Mouse (Mus musculus) right cerebral cortex, postnatal 36 days (tissue): ENCODE data around the gene Pik3c2b.

ENCODE experiments used
- DNase-seq, 2 experiments: peaks; one replicate each; pipeline ENCODE4 v3.0.0; 2022; ENCODE audit warnings: low spot score in 2 of 2, mixed read lengths in 1 of 2

Pik3c2b gene

GRCm38 (mm10) chr1:133134881-133135280 lies 89.4 kb downstream of the Pik3c2b start:
- DNase-seq = no peak

- no peak for DNase-seq
These were observed 90.3 kb downstream of the Pik3c2b start for GRCm38 (mm10) chr1:133135808-133136207.

DNA sequence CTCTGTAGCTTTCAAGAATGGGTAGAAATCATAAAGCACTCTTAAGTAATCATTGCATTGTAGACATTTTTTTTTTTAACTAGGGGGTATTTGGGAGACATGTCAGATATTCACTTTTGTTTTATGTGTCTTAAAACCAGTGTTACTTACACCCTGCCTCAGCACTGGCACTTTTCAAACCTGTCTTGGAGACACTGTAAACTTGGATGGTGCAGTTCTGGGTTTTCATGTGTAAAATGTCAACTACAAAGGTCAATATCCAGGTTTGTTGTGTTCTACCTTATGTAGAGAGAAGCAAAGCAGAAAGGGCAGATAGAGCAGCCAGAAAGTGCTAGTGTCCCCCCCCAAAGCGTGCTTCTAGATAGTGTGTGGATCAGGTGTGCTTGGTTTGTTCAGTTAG lies 92.9 kb downstream of the Pik3c2b start:
- DNase-seq = no peak

DNA sequence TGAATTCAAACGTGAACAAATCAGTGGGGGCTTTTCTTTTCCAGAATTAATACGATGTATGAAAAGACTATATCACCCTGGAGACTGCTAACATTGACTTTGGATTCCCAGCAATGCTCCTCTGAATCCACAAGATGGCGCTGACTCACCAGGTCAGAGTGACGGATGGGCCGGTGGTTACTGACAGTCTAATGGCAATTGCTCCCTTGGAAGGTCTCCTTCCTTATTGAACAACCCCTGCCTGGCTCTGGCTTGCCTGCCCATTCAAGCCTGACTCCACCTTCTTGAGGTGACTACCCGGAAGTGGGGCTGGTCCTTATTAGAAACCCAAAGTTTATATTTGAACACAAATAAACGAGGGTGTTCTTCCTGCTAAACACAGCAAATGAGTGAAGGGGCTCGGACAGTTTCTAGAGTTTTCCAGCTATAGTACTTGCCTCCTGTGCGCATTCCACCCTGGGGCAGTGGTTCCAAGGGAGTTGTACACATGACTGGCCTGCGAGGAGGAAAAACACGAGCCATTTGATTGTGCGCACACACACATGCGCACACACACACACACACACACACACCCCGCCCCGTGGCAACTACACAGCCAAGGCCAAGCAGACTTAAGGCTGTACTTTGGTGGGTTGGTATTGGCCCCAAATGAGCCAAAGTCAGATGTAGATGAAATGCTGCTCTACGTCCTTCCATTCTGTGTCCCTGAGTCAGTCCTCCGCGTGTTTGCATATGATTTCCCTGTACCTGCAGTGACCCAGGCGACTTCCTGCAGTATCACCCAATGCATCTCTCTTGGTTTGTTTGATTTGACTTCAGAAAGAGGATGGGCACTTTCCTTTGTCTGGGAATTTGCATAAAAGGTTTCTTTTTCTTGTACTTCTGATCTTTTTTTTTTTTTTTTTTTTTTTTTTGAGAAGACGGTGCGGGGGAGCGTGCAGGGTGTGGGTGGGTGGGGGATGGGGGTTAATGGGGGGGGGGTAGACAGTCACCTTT lies 100.8 kb downstream of the Pik3c2b start:
- DNase-seq = peak in 1 of 2 experiments; percentile 35

DNA sequence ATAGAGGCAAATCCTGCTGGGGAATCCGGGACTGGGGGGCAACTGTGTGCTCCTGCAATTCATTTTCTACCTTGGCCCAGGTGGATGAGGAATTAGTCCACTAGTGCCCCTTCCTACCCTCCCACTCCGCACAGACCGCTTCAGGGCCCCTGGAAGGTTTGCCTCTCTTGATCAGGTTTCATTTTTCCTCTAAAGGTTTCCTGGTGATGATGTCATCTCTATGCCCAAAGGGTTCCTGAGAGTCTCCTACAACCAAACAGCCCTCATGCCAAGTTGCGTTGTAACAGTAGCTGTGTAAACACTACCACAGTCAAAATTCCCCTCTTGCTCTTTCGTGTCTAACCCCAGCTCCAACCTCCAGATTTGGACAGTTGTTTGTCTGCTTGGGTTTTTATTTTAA lies 101.9 kb downstream of the Pik3c2b start:
- DNase-seq = no peak

- no peak for DNase-seq
These were observed 102.7 kb downstream of the Pik3c2b start for GRCm38 (mm10) chr1:133148122-133148521.

DNA sequence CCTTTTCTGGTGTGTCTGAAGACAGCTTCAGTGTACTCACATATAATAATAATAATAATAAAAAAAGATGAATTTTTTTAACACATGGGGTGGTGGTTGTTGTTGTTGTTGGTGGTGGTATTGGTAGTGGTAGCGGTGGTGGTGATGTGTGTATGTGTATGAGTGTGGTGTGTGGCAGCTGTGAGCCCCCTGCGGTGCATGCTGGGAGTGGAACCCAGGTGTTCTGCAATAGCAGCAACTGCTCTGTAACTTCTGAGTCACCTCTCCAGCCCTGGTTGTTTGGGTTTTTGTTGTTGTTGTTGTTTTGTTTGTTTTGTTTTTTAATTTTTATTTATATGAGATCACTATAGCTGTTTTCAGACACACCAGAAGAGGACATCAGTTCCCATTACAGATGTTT lies 105.1 kb downstream of the Pik3c2b start:
- no peak for DNase-seq

DNA sequence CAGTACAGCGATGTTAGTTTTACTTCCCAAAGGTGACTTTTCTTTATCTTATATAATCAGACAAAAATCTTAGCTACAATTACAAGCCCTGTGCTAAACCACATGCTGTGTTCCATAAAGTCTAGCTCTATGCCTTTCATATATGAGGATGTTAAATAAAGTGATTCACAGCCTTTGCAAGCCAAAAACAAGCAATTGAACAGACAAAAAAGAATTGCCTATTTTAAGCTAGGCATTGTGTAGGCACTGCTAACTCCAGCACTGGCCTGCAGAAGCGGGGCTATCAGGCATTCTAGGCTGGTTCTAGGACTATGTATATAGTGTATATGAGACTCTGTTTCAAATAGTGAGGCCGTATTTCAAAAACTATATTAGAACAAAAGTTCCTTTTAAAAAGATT lies 106.7 kb downstream of the Pik3c2b start:
- DNase-seq = no peak

- no peak for DNase-seq
These were observed 109.8 kb downstream of the Pik3c2b start for GRCm38 (mm10) chr1:133155270-133155669.
